Mouse (Mus musculus): ENCODE measurements around the gene Ctsc. TPM values are rescaled to one million over a fixed set of nuclear protein-coding genes. Genes with fewer than 3 reads are reported as not detected.

The Ctsc gene
- total and polyA plus RNA-seq, 3 experiments: 14.2 to 38.5 (median 27.5) TPM

DNA sequence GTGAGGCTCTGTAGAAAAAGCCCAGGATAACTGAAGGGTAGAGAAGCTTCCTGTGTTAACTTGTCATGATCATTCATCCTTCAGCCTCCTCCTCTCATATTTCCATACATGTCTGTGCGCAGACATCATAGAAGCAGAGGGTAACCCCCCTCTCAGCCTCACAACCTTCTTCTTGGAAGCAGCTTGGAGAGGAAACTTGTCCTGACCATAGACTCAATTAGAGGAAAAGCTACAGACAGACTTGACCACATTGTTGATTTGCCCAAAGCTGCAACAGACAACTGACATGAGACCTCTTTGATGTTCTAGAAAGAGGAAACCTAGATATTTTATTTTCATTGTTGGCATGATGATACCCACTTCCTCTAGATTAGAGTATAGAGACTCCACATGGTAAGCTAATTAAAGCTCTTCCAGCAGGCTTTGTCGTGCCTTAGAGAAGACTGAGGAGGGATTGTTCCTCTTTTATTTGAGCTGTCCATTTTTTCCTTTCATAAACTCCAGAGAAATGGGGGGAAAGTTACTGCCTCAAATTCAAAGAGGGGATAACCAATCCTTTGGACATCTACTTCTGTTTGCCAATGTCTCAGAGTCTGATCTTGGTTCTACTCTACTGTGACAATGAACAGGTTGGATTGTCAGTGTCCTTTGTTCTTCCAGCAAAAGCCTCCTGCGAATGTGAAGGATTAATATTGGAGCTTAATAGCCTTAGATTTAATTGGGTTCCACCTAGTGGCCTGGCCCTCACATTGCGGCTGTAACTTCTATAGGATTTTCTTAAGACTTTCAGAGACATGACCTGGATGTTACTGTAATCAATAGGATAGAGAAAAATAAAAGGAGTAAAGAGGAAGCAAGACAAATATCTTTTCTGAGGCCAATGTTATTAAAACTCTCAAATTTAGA is 79.2 kb downstream of the Ctsc start:
- Histone ChIP-seq H3K36me3 (ENCODE audit: control insufficient read depth, insufficient read depth, low read length) (no peaks in the 10 kb centered on the region), H3K27ac (no peak overlapping the region), H3K4me3 (no peak overlapping the region), H3K79me2 (replicated peaks; ENCODE audit: control insufficient read depth, insufficient read depth, low read length) (no peaks in the 10 kb centered on the region), H3K27me3 (ENCODE audit: control insufficient read depth, insufficient read depth, low read length) (no peaks in the 10 kb centered on the region), H3K9ac (ENCODE audit: low read depth, low read length) (no peak overlapping the region), H3K4me1 (ENCODE audit: control insufficient read depth, insufficient read depth, low read length) (no peaks in the 10 kb centered on the region)
- 38% methylated on average over 4 of the region's 4 CpGs for WGBS
- intact Hi-C loops (cut with DNase I): loop anchor here (1.0 to 5.0 kb wide), 2 partner anchors 140 to 260 kb away; no protein-coding TSS in a partner anchor
- peak; percentile 11 to 22 for DNase-seq
- TF ChIP-seq POLR2A (IDR thresholded peaks at IDR 0.05; ENCODE audit: insufficient read depth, low read depth, low read length) (no peak), CTCF (IDR thresholded peaks at IDR 0.05) (peak; percentile 78)

DNA sequence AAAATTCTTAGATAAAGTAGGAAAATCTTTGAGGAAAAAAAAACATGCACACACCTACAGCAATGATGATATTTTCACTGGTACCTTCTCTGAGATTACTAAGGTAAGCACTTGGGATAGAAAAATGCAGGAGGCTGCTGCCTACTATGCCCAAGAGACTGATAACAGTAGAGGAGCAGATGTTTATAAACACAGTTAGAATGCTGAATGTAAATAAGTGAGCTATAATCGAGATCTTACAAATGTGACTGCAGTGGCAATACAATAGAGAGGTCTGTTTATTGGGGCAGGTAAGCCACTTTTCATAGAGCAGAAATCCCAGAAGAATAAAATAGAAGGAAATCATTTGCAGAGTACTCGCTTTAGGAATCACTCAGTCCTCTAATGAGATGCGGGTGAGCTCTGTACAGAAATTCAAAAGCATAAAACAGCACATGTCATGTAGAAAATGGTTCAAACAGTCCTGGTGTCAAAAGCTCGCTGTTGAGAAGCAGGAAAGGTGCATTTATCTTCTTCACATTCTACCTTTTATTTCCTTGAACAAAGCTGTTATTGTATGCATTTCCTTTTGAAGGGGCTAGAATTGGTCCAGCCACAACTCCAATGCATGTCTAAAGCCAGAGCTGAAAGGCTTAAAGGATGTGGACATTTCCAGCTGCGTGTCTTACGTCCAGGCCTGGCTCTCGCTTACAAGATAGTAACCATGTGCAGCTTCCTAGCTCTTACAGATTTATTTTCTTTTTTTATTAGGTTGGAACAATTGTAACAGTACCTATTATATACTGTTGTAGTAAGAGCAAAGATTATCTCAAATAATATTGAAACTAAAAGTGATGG is 80.4 kb downstream of the Ctsc start:
- Histone ChIP-seq H3K4me1 (ENCODE audit: control insufficient read depth, insufficient read depth, low read length) (no peaks in the 10 kb centered on the region), H3K9ac (ENCODE audit: low read depth, low read length) (no peak overlapping the region), H3K27ac (no peak overlapping the region), H3K79me2 (replicated peaks; ENCODE audit: control insufficient read depth, insufficient read depth, low read length) (no peaks in the 10 kb centered on the region), H3K36me3 (ENCODE audit: control insufficient read depth, insufficient read depth, low read length) (no peaks in the 10 kb centered on the region), H3K27me3 (ENCODE audit: control insufficient read depth, insufficient read depth, low read length) (no peaks in the 10 kb centered on the region), H3K4me3 (no peak overlapping the region)
- no peak for DNase-seq
- WGBS: 68% methylated on average over 7 of the region's 7 CpGs
- TF ChIP-seq POLR2A (IDR thresholded peaks at IDR 0.05; ENCODE audit: insufficient read depth, low read depth, low read length) (no peak), EP300 (IDR thresholded peaks at IDR 0.05; ENCODE audit: insufficient read depth, low read depth, low read length) (no peak), CTCF (IDR thresholded peaks at IDR 0.05) (no peak)
- intact Hi-C loops (cut with DNase I): loop anchor here (5.0 kb wide), 1 partner anchor 141 kb away; no protein-coding TSS in a partner anchor

Other genes with a start within 250 kb of the Ctsc start
- under 1 TPM in 1 of 2 experiments, not detected in 1; 0.16 TPM for gene Rab38, start 152.2 kb downstream of the Ctsc start, total RNA-seq (2021)
- 0.23 TPM in 1 of 2 replicates, not detected in the other for gene Rab38, start 152.2 kb downstream of the Ctsc start, polyA plus RNA-seq (2012; rRNA removed)